Mouse (Mus musculus) embryonic facial prominence, embryonic 10.5 days (tissue): ENCODE measurements around the gene Olfr504. TPM values are rescaled to one million over a fixed set of nuclear protein-coding genes. Genes with fewer than 3 reads are reported as not detected.
"Not testable (repeated sequence)": the region's sequence is repeated elsewhere in the genome, so short reads cannot be mapped to it uniquely, and the experiment has no call there.

Experiments
- DNase-seq: peaks from one replicate; pipeline ENCODE4 v3.0.0-alpha.2; 2017; ENCODE audit warnings: low spot score
- H3K27ac ChIP-seq: fragments of 300-500 bp; sonication (generic); replicated peaks from 2 replicates; pipeline ENCODE4 v1.5.1; 2016; ENCODE audit warnings: mild to moderate bottlenecking
- H3K27me3 ChIP-seq: fragments of 300-500 bp; sonication (generic); replicated peaks from 2 replicates; pipeline ENCODE4 v1.6.1; 2016; ENCODE audit warnings: low read depth, mild to moderate bottlenecking; ENCODE audit not compliant: poor library complexity, severe bottlenecking
- H3K36me3 ChIP-seq: fragments of 300-500 bp; sonication (generic); replicated peaks from 2 replicates; pipeline ENCODE4 v1.6.1; 2016; ENCODE audit warnings: mild to moderate bottlenecking, moderate library complexity
- H3K4me1 ChIP-seq: fragments of 300-500 bp; sonication (generic); 2 replicates; pipeline ENCODE4 v1.6.1; 2016
- H3K4me3 ChIP-seq: fragments of 300-500 bp; sonication (generic); 2 replicates; pipeline ENCODE4 v1.5.1; 2016; ENCODE audit warnings: mild to moderate bottlenecking, moderate library complexity
- H3K9me3 ChIP-seq: fragments of 300-500 bp; sonication (generic); 2 replicates; pipeline ENCODE4 v1.6.1; 2016; ENCODE audit warnings: mild to moderate bottlenecking
- WGBS: fragments of 180-500 bp; shearing (Covaris S2); methylation state at CpG from one replicate; pipeline ENCODE4 v1.1.7; 2016; 5-methylcytosine and 5-hydroxymethylcytosine counted together
- polyA plus RNA-seq: library from polyadenylated mRNA; unstranded; fragments of >200 nt; fragmentation: Nextera tagmentation; extraction: Ambion mirVana; gene quantifications from 2 replicates; pipeline ENCODE4 v1.2.1, GENCODE M21; 2016

Gene Olfr504
- not detected in 2 replicates for polyA plus RNA-seq

- H3K4me1 ChIP-seq, result no peaks in the 10 kb centered on the region
- no peak for DNase-seq
- H3K4me3 ChIP-seq, result no peak within 1 kb of the TSS
- no peaks in the 10 kb centered on the region for H3K36me3 ChIP-seq
- H3K9me3 ChIP-seq, result peaks cover 5% of the 10 kb centered on the region; the same call in 1 of the 2 replicates
- H3K27ac ChIP-seq, result no peak within 1 kb of the TSS
- H3K27me3 ChIP-seq, result no peaks in the 10 kb centered on the region
- WGBS, result 82% methylated on average over 1 of the region's 1 CpGs
These were observed at the start of gene Olfr504 for GRCm38 (mm10) chr7:108565693-108566092. Olfr504 (minus strand) TSS chr7:108565793.

GRCm38 (mm10) chr7:108614110-108614509, 48.5 kb upstream of the Olfr504 start:
- DNase-seq, result no peak
- H3K4me3 ChIP-seq, result no peak overlapping the region
- no peaks in the 10 kb centered on the region for H3K4me1 ChIP-seq
- H3K27me3 ChIP-seq, result no peaks in the 10 kb centered on the region
- H3K36me3 ChIP-seq, result no peaks in the 10 kb centered on the region
- no peak overlapping the region for H3K27ac ChIP-seq
- WGBS, result 91% methylated on average over 2 of the region's 2 CpGs
- no peaks in the 10 kb centered on the region for H3K9me3 ChIP-seq

DNA sequence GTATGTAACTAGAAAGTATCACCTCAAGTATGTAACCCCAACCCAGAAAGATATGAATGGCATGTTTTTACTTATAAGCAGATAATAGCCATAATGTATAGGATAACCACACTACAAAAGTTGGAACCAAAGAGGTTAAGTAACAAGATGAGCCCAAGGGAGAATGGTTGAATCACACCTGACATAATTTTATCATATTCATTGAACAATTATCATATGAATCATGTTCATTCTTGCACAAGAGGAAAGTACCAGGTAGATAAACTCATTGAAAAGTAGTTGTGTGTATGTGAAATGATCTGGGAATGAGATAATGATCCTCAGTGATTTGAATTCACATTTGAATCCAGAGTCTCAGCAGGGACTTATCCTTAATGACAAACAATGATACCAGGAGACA, 44.9 kb upstream of the Olfr504 start, which contains the start of gene Olfr506:
Olfr506 (plus strand) TSS at position 301 of the 400 bp plus-strand sequence.
- H3K36me3 ChIP-seq, result no peaks in the 10 kb centered on the region
- H3K27me3 ChIP-seq, result no peaks in the 10 kb centered on the region
- H3K9me3 ChIP-seq, result no peaks in the 10 kb centered on the region
- no peak within 1 kb of the TSS for H3K27ac ChIP-seq
- no peaks in the 10 kb centered on the region for H3K4me1 ChIP-seq
- no peak for DNase-seq
- no peak within 1 kb of the TSS for H3K4me3 ChIP-seq

- not testable (repeated sequence) for H3K4me1 ChIP-seq, H3K27me3 ChIP-seq, H3K9me3 ChIP-seq, H3K36me3 ChIP-seq, H3K27ac ChIP-seq, H3K4me3 ChIP-seq, DNase-seq
- 76% methylated on average over 3 of the region's 3 CpGs for WGBS
These were observed 36.3 kb upstream of the Olfr504 start for GRCm38 (mm10) chr7:108601916-108602315.

DNA sequence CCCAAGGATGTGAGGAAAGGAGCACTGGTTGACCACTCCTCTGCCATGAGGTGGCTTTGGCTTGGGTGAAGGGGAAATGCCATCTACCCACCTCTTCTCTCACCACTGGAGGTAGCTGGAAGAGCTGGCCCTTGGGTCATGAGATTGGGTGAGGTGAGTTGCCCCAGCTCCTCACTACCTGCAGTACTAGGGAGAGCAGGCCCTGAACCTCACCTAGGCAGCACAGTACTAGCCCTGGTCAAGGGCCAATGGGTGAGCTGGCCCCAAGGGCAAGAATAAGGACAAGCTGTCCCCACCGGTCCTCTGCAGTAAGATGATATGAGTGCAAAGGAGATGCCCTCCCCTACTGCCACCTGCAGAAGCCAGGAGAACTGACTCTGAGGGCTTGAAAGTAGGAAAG, 24.2 kb upstream of the Olfr504 start:
- no peaks in the 10 kb centered on the region for H3K27me3 ChIP-seq
- no peak for DNase-seq
- 91% methylated on average over 1 of the region's 1 CpGs for WGBS
- no peak overlapping the region for H3K27ac ChIP-seq
- no peak overlapping the region for H3K4me3 ChIP-seq
- no peaks in the 10 kb centered on the region for H3K36me3 ChIP-seq
- no peaks in the 10 kb centered on the region for H3K4me1 ChIP-seq
- no peaks in the 10 kb centered on the region for H3K9me3 ChIP-seq

- 56% methylated on average over 1 of the region's 1 CpGs for WGBS
- DNase-seq, H3K27me3 ChIP-seq, H3K27ac ChIP-seq, H3K9me3 ChIP-seq, H3K4me1 ChIP-seq, H3K36me3 ChIP-seq, H3K4me3 ChIP-seq: not testable (repeated sequence)
These were observed 21.4 kb downstream of the Olfr504 start, which contains the start of gene Olfr503 for GRCm38 (mm10) chr7:108544227-108544626. Olfr503 (plus strand) TSS chr7:108544527.

DNA sequence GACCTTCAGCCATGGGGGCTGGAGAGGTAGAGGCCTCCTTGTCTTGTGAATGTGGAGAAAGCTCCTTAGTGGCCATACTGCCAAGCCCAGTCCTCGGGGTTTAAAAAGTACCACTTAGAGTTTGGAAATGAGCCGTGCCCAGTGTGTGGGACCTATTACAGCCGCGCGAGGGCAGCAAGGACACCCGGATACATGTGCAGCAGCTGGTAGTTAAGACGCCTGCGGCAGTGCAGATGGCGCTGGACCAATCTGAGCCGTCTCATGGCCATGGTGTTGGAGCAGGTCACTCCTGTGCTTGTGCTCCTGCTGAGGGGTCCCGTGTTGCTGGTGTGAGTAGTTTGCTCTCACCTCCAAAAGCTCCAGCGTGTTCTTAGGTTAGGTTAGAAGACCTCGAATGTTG, 23.2 kb downstream of the Olfr504 start:
- no peaks in the 10 kb centered on the region for H3K4me1 ChIP-seq
- no peak for DNase-seq
- no peak overlapping the region for H3K27ac ChIP-seq
- H3K4me3 ChIP-seq, result no peak overlapping the region
- H3K27me3 ChIP-seq, result no peaks in the 10 kb centered on the region
- 0 out of 2 replicates have a peak, but pooled peaks cover 5% of the 10 kb centered on the region for H3K9me3 ChIP-seq
- no peaks in the 10 kb centered on the region for H3K36me3 ChIP-seq
- WGBS, result 89% methylated on average over 13 of the region's 13 CpGs

DNA sequence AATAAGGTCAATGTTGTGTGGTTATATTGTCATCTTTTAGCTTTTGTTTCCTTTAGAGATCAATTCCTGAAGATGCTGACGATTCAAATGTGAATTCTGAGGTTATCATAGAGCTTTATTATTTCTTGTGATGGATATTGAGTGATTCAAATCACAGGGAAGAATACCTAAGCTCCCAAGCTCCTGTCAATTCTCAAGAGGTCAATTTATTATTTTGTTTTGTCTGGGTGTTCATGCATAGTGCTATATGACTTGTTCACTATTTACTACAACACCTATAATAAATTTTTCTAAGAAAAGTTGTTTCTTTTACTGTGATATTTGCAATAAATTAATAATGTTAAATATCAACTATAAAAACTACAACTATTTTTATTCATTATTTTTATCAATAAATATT, 40.6 kb downstream of the Olfr504 start, which contains the start of gene Olfr502:
Olfr502 (minus strand) TSS at position 101 of the 400 bp plus-strand sequence.
- Histone ChIP-seq H3K9me3 (0 out of 2 replicates have a peak, but pooled peaks cover 4% of the 10 kb centered on the region), H3K4me1 (no peaks in the 10 kb centered on the region), H3K27ac (no peak within 1 kb of the TSS), H3K4me3 (no peak within 1 kb of the TSS), H3K27me3 (no peaks in the 10 kb centered on the region), H3K36me3 (no peaks in the 10 kb centered on the region)
- 75% methylated on average over 1 of the region's 1 CpGs for WGBS
- DNase-seq, result no peak

Other genes starting within 250 kb of the Olfr504 start
- gene Olfr492, start 242.1 kb downstream of the Olfr504 start, polyA plus RNA-seq, result not detected in 2 replicates
- not detected in 2 replicates for gene Olfr493, start 218.8 kb downstream of the Olfr504 start, polyA plus RNA-seq
- not detected in 2 replicates for gene Olfr494, start 200.5 kb downstream of the Olfr504 start, polyA plus RNA-seq
- gene Olfr495, start 172.6 kb downstream of the Olfr504 start, polyA plus RNA-seq, result not detected in 2 replicates
- gene Olfr497, start 145.4 kb downstream of the Olfr504 start, polyA plus RNA-seq, result not detected in 2 replicates
- gene Olfr498, start 100.5 kb downstream of the Olfr504 start, polyA plus RNA-seq, result not detected in 2 replicates
- not detected in 2 replicates for gene Olfr502, start 40.7 kb downstream of the Olfr504 start, polyA plus RNA-seq
- not detected in 2 replicates for gene Olfr503, start 21.3 kb downstream of the Olfr504 start, polyA plus RNA-seq
- not detected in 2 replicates for gene Olfr506, start 45.0 kb upstream of the Olfr504 start, polyA plus RNA-seq
- not detected in 2 replicates for gene Olfr507, start 56.0 kb upstream of the Olfr504 start, polyA plus RNA-seq
- not detected in 2 replicates for gene Olfr508, start 64.2 kb upstream of the Olfr504 start, polyA plus RNA-seq
- gene Olfr509, start 86.1 kb upstream of the Olfr504 start, polyA plus RNA-seq, result not detected in 2 replicates
- gene Olfr510, start 100.6 kb upstream of the Olfr504 start, polyA plus RNA-seq, result not detected in 2 replicates
- not detected in 2 replicates for gene Olfr512, start 147.5 kb upstream of the Olfr504 start, polyA plus RNA-seq
- not detected in 2 replicates for gene Olfr513, start 185.2 kb upstream of the Olfr504 start, polyA plus RNA-seq